Mouse (Mus musculus) adrenal gland, postnatal 14 days (tissue): Measurements from ENCODE around the gene 6430548M08Rik. TPM values are rescaled to one million over a fixed set of nuclear protein-coding genes. Genes with fewer than 3 reads are reported as not detected.

ENCODE experiments used
- DNase-seq: peaks from one replicate; pipeline ENCODE4 v3.0.0; 2021; ENCODE audit warnings: mixed read lengths
- total RNA-seq: library from RNA; stranded (reverse); gene quantifications from 2 replicates; pipeline ENCODE4 v1.2.3, GENCODE M21; 2021

Gene 6430548M08Rik
- total RNA-seq, 1 experiment from 2014 or later, result 58.4 TPM

GRCm38 (mm10) chr8:120181861-120182414 lies 68.0 kb downstream of the 6430548M08Rik start:
- DNase-seq, result no peak

DNA sequence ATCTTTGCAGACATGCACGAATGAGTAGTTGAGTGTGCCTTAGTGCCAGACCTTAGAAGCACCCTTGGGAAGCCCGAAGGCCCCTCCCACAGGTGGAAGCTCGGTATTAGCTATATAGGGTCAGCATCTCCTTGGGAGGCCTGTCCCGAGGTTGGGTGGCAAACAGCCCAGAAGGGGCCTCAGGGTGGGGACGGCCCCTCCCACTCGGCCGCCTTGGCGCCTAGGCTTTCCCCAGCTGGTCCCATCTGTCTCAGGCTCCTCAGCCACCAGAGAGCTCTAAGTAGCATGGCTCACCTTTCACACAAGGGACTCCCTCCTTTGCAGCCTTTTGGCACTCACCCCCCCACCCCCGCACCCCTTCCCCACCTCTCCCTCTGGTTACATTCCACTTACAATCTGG lies 70.4 kb downstream of the 6430548M08Rik start:
- DNase-seq, result no peak

GRCm38 (mm10) chr8:120184850-120185792 lies 71.2 kb downstream of the 6430548M08Rik start:
- peak; percentile 70 for DNase-seq

DNA sequence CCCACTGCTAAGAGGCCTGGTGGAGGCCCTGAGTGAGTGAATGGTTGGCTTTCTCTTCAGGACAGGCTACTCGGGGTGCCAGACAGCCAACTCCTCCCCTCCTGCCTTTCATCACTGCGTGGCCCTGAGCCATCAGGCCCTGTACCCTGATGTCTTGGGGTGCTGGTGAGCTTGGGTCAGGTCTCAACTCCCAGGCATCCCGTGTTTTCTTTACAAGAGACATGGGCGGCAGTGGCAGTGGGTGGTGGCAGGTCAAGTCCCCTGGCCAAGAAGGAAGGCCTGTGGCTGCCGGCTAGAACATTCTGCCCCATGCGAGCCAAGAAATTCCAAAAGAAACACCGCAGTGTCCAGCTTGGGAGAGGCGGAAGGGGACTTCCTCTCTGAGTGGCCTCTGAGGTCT lies 72.5 kb downstream of the 6430548M08Rik start:
- DNase-seq, result peak; percentile 69

DNA sequence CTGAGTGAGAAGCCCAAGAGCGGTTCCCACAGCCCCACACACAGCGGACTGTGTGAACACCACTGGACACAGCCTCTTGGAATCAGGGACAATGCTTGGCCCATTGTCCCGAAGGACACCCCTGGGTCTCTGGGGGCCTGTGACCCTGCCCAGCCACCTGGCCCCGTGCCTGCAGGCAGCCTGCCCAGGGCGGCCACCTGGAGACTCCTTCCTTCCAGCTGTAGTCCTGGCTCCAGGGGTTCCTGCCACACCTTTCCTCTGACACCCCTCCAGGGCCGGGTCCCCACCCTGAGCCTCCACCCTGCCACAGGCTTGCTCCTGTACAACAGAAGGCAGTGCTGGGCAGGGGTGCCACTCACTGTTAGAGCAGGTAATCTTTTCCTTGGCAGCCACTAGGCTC lies 74.6 kb downstream of the 6430548M08Rik start:
- peak; percentile 77 for DNase-seq

DNA sequence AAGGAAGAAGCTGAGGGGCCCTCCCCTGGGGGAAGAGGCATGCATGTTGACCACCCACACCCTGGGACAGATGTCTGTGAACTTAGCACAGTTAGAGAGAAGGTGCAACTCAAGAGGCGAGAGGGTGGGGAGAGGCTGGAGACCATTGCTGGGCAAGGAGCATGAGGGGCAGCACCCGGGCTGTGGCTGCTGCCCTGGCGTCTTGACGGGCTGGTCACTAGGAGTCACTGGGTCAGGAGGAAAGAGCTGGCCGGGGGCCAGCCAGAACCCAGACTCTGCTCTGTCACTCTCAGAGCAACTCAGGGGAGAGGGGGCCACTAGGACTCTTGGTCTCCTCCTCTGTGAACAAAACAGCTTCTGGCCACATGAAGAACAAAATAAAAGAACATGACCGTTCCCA lies 75.5 kb downstream of the 6430548M08Rik start:
- no peak for DNase-seq

- no peak for DNase-seq
Measured at GRCm38 (mm10) chr8:120190107-120190809, 76.3 kb downstream of the 6430548M08Rik start.

DNA sequence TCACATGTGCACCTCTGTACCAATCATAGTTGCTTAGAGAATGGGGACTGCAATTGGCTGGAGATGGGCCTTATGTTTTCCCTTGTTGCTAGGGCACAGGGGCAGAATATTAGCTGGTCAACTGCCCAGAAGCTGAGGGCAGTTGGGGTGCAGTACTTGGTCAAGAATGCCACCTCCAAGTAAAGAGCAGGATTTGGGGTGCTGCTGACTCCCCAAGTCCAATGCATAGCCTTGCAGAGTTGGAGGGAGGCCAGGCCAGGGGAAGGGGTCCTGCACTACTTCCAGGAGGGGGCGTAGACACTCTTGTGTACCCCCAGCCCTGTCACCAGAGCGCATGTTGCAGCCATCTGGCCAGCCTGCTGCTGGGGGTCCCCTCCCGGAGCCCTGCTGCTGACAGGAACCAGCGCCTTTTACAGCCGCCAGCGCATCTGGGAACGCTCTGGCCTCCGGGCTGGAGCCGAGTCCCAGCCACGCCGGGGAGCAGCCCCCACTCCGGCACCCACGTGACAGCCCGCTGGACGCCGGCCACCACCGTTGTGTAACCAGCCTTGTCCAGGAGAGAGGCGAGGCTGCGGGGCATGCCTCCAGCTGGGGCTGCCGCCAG lies 77.0 kb downstream of the 6430548M08Rik start:
- peak; percentile 99 for DNase-seq

DNA sequence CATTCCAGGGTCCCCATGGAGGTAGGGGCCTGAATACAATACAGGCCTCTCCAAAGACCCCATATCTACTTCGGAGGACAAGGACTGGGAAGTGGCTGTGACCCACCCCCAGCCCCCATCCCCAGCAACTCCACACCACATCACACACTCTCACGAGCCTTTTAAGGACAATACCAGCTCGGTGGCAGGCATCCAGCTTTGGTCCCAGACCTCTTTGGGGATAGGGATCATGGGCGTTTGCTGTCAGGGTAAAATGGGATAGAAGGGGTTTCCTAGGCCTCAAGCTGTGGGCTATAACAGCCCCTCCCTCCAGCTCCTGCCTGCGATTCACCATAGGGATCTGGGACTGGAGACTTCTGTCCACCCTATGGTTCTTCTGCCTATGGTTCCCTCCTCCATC lies 77.7 kb downstream of the 6430548M08Rik start:
- DNase-seq, result no peak

- DNase-seq, result no peak
Measured at GRCm38 (mm10) chr8:120192118-120192517, 78.2 kb downstream of the 6430548M08Rik start.

- DNase-seq, result no peak
Measured at GRCm38 (mm10) chr8:120201351-120201750, 87.4 kb downstream of the 6430548M08Rik start.

DNA sequence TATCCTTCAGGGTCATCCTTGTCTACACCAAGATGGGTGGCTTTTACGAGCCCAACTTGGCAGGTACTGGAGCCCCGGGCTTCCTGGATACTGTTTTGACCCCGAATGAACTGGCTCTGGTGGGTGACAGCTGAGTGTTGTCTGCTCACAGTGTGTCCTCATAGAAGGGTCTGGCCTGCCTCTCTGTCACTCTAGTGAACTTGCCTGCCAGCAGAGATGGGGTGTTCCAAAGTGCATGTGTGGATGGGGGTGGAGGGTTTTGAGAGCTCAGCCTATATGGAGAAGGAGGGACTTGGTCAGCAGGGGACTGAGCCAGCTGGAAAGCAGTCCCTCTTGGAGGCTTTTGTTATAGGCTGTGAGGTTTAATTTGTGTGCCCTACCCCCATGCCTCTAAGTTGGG lies 88.6 kb downstream of the 6430548M08Rik start:
- no peak for DNase-seq

DNA sequence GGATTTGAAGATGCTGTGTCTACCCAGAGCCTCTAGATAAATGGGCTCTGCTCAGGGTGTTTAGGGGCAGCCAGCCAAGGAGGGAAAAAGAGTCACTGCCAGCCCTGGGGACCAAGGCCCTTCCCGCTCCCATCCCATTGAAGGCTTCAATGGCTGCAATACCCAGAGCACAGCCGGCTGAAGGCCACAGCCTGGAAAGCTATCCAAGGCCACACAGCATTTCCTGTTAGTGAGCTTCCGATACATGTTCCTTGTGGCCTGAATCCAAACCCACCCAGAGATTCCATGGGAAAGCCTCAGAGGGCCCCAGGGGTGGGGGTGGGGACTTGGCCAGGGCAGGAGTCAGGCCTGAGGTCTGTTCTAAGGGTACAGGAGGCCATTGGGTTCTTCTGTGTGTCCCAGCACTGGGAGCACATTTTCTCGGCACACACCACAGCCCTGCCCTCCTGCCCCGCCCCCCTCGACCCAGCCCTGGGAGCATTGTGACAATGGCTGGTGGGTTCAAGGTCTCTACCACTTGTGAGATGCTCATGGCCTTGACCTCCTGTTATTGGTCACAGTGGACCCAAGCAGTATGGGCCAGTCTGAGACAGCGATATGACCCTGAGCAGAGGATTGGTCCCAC lies 90.9 kb downstream of the 6430548M08Rik start:
- DNase-seq, result peak; percentile 91

- peak; percentile 52 for DNase-seq
Measured at GRCm38 (mm10) chr8:120205916-120206315, 92.0 kb downstream of the 6430548M08Rik start.

DNA sequence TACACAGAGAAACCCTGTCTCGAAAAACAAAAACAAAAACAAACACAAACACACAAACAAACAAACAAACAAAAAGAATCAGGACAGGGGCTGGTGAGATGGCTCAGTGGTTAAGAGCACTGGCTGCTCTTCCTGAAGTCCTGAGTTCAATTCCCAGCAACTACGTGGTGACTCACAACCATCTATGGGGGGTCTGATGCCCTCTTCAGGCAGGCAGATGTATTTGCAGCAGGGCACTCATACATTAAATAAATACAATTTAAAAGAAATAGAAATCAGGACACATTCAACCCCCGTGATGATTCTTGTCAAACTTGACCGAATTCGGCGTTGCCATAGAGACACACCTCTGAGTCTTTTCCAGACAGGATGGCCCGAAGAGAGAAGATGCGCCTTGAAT lies 93.4 kb downstream of the 6430548M08Rik start:
- no peak for DNase-seq

GRCm38 (mm10) chr8:120208113-120208512 lies 94.2 kb downstream of the 6430548M08Rik start:
- DNase-seq, result no peak

DNA sequence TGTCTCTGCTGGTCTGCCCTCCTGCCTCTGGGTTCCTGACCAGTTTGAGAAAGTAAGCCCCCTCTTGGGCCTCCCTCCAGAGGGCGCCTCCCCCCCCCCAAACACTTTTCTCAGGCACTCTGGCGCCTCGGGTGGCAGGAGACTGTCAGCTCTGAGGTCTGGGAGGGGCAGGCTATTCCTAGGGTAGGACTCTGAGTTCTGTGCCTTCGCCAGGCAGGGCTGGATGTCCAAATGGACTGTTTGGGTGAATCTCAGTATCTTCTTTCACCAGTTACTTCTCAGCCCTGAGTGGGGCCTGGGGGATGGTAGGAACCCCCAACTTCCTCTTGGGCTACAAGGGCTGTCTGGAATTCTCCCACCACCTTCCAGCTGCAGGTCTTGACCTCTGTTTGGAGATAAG lies 97.4 kb downstream of the 6430548M08Rik start:
- no peak for DNase-seq

DNA sequence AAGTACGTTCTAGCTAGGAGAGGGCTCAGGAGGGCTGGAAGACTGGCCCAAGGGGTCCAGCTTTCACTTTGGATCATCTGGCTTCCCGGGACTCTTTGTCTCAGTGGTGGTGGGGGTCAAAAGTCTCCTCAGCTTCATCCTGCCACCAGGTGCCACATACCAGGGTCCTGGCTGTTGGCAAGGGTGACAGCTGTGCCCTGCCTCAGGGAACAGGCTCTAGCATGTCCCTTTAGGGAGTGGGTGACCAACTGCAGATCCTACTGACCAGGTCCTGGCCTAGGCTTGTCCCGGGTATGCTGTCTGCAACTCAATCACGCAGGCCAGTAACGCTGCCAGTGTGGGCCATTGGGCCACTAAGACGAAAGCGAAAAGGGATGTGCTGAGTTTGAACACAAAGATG lies 98.6 kb downstream of the 6430548M08Rik start:
- no peak for DNase-seq

DNA sequence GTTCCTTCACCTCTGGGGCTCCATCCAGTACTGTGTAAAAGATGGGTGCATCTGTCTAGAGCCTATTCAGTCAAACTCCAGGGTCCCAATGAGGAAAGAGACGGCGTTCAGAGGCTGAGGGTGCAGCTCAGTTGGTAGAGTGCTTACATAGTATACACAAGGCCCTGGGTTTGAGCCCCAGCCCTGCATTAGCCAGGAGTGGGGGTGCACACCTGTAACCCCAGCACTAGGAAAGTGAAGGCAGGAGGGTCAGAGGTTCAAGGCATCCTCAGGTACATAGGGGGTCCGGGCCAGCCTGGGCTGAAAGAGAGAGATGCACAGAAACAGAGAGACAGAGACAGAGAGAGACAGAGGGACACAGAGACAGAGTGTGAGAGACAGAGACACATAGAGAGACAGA lies 99.3 kb downstream of the 6430548M08Rik start:
- no peak for DNase-seq

DNA sequence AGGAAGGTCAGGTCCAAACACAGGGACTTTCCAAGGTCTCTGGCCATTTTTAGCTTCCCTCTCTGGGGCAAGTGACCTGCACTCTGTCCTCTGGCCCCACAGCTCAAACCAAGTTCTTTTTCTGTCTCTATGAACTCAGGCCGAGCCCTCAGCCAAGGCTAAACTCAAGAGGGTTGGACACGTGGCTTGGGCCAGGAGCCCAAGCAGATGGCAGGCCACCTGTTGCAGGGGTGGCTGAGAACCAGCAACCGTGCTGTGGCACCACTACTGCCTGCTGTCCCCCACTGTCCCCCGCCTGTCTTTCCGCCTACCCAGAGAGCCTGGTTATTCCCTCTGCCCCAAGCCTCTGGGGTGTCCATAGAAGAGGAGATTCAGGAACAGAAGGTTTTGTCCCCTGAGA lies 100.0 kb downstream of the 6430548M08Rik start:
- DNase-seq, result peak; percentile 66
